Mouse (Mus musculus): Measurements from ENCODE around the gene Noto. TPM values are rescaled to one million over a fixed set of nuclear protein-coding genes. Genes with fewer than 3 reads are reported as not detected.

The Noto gene
- polyA plus RNA-seq (2012): not detected in 2 replicates

DNA sequence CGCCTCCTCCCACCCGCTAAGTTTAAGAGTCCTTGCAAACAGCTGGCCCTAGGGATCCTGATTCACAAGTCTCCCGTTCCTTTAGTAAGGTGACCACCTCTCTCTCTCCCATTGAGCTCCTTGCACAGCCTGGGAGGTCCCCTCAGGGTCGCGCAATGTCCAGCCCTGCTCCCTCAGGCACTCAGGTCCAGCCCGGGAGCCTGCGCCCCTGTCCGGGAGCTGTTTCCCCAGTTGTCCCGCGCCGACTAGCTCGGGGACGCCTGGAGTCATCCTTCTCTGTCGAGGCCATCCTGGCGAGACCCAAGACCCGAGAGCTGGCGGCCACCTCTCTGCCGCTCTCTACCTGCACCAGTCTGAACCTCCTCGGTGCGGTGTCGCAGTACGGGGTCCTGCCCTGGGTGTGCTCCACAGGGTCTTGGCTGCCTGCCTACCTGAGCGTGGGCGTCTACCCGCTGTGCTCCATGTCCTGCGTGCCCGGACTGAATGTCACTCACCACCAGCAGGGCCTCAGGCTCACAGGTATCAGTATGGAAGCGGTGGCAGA lies at the start of gene Noto:
TSS of gene Noto (plus strand) at position 51 of the 544 bp plus-strand sequence.
- TF ChIP-seq TAL1 (IDR thresholded peaks at IDR 0.05; ENCODE audit: low read length) (no peak), GATA1 (IDR thresholded peaks at IDR 0.05; ENCODE audit: low read length) (no peak)
- peaks cover 34% of the 10 kb centered on the region for H3K27me3 ChIP-seq (ENCODE audit: control insufficient read depth)
- H3K4me3 ChIP-seq (replicated peaks): no peak within 1 kb of the TSS

DNA sequence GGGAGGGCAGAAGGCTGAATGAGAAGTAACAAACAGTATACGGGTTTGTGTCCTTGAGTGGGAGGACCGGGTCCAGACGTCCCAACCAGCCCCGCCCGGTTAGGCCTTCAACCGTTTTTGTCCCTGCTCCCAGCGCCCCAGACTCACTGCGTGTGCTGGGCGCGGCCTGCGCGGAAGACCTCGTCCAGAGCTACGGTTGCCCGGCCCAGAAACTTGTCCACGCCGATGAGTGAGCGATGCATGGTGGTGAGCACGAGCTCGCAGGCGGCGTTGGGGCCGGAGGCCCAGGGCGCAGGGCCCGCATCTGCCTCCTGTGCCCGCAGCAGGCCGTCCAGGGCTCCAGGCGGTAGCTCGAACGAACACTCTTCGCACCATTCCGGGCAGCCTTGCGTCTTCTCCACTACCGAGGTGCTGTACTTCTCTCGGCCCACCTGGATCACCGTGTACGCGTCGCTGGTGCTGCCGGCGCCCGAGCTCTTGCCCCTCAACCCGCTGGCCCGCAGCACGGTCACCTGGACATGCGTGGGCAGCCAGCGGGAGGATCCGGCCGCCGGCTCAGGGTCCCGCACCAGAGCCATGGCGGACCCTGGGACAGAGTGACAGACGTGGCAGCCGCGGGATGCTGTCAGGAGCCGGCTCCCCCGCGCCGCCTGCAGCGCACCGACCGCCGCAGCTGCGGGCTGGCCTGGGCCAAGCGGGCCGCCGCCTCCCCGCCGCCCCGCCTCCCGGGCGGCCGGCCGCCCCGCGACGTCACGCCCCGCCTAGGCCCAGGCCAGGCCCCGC lies 49.5 kb upstream of the Noto start, which contains the start of gene Rab11fip5:
TSS of gene Rab11fip5 (minus strand) at position 684 of the 783 bp plus-strand sequence.
- H3K4me3 ChIP-seq (replicated peaks): peak within 1 kb of the TSS; percentile 66
- H3K36me3 ChIP-seq (ENCODE audit: control insufficient read depth): no peaks in the 10 kb centered on the region
- TF ChIP-seq TAL1 (IDR thresholded peaks at IDR 0.05; ENCODE audit: low read length) (no peak), GATA1 (IDR thresholded peaks at IDR 0.05; ENCODE audit: low read length) (no peak)
- H3K9me3 ChIP-seq (ENCODE audit: control insufficient read depth, low read length): no peaks in the 10 kb centered on the region
- H3K4me1 ChIP-seq (ENCODE audit: control insufficient read depth): peaks cover 49% of the 10 kb centered on the region
- H3K27me3 ChIP-seq (ENCODE audit: control insufficient read depth): peaks cover 15% of the 10 kb centered on the region

More for the DNA sequence above, at the start of gene Noto:
- H3K9me3 ChIP-seq (ENCODE audit: control insufficient read depth, low read length): no peaks in the 10 kb centered on the region
- H3K4me1 ChIP-seq (ENCODE audit: control insufficient read depth): no peaks in the 10 kb centered on the region
- H3K36me3 ChIP-seq (ENCODE audit: control insufficient read depth): no peaks in the 10 kb centered on the region

DNA sequence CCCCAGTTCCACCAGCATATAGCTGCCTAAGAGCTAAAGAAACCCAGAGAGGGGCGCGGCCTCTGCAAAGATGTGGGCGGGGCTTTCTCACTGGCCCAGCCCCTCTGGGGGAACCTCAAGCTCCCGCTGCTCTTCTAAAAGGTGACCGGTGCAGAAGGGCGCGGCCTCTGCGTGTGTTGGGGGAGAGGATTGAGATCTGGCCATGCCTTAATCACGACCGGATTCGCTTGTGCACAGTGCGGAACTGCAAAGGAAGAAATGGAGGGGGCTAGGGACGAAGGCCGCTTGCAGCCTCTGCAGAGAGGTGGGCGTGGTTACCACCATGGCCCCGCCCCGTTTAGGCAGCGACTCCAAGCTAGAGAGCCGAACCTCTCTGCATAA lies 49.0 kb upstream of the Noto start:
- Histone ChIP-seq H3K36me3 (ENCODE audit: control insufficient read depth) (no peaks in the 10 kb centered on the region), H3K4me1 (ENCODE audit: control insufficient read depth) (peaks cover 48% of the 10 kb centered on the region), H3K27me3 (ENCODE audit: control insufficient read depth) (peaks cover 15% of the 10 kb centered on the region), H3K4me3 (replicated peaks) (peak overlapping the region; percentile 66), H3K9me3 (ENCODE audit: control insufficient read depth, low read length) (no peaks in the 10 kb centered on the region)
- TF ChIP-seq TAL1 (IDR thresholded peaks at IDR 0.05; ENCODE audit: low read length): no peak
- no peak for TF ChIP-seq GATA1 (IDR thresholded peaks at IDR 0.05; ENCODE audit: low read length)

DNA sequence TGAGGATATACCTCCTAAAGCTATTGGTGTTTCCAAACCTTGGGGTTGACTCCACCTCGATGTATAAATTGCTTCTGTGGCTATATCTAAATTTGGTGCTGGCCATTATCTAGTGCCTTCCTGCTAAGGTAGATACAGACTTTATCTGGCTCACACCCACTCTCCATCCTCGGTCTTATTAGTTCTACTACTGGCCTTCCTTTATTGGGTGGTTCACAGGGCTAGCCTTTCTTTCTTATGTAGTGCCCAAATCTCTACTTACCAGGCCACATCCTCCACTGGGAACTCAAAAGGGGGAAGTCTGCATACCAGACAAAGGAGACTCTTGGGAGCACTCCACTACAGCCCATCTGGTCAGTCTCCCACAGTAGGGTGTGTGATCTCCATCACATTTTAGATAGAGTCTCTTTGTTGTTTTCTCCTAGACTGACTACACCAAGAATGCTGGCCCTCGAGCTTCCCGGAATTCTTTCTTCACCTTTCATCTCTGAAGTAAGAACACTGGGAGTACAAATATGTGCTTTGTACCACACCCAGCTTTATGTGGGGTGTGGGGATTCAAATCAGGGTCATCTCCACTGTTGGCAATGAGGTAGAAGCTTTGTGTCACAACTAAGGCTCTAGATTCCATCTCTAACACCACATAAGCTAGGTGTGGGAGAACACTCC lies 46.5 kb upstream of the Noto start:
- Histone ChIP-seq H3K9me3 (ENCODE audit: control insufficient read depth, low read length) (no peaks in the 10 kb centered on the region), H3K4me3 (replicated peaks) (no peak overlapping the region), H3K27me3 (ENCODE audit: control insufficient read depth) (peaks cover 15% of the 10 kb centered on the region), H3K4me1 (ENCODE audit: control insufficient read depth) (peaks cover 63% of the 10 kb centered on the region), H3K36me3 (ENCODE audit: control insufficient read depth) (no peaks in the 10 kb centered on the region)
- no peak for TF ChIP-seq TAL1 (IDR thresholded peaks at IDR 0.05; ENCODE audit: low read length)
- no peak for TF ChIP-seq GATA1 (IDR thresholded peaks at IDR 0.05; ENCODE audit: low read length)

DNA sequence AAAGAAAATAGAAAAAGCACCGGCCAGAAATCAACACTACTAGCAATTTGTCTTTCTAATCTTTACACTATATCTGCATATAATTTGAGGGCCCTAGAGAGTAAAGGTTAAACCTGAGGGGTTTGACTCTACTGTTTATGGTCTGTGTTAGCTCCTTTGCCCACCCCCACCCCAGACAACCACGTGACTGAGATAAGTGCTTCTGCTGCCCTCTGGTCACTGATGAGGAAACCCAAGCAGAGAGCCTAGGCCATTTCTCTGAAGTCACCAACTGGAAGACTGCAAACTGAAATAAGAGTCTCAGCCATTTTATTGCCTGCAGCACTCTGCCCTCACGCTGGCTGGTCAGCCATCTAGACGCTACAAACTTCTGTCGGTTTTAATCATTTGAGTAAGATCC lies 45.8 kb upstream of the Noto start:
- Histone ChIP-seq H3K4me1 (ENCODE audit: control insufficient read depth) (peaks cover 63% of the 10 kb centered on the region), H3K4me3 (replicated peaks) (no peak overlapping the region)
- no peak for TF ChIP-seq GATA1 (IDR thresholded peaks at IDR 0.05; ENCODE audit: low read length)
- no peak for TF ChIP-seq TAL1 (IDR thresholded peaks at IDR 0.05; ENCODE audit: low read length)

DNA sequence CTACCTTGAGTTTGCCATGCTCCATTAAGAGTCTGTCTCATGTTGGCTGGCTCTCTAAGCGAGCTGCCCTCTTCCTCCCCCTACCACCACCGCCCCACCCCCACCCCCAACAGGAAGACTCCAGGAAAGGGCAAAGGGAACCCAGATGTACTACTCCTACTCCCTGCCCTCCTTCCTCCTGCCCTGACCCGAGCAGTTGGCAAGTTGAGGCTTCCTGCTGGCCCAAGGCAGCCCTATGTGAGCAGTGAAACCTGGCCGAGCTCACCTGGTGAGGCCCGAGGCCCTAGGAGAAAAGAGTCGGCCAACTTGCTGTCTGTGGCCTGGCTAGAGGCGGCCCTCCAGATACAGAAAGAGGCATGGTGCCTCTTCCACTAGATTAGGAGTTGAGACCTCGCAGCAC lies 45.1 kb upstream of the Noto start:
- H3K9me3 ChIP-seq (ENCODE audit: control insufficient read depth, low read length): no peaks in the 10 kb centered on the region
- H3K36me3 ChIP-seq (ENCODE audit: control insufficient read depth): no peaks in the 10 kb centered on the region
- H3K4me1 ChIP-seq (ENCODE audit: control insufficient read depth): peaks cover 63% of the 10 kb centered on the region
- H3K4me3 ChIP-seq (replicated peaks): no peak overlapping the region
- peaks cover 7% of the 10 kb centered on the region for H3K27me3 ChIP-seq (ENCODE audit: control insufficient read depth)
- TF ChIP-seq GATA1 (IDR thresholded peaks at IDR 0.05; ENCODE audit: low read length): no peak
- TF ChIP-seq TAL1 (IDR thresholded peaks at IDR 0.05; ENCODE audit: low read length): no peak

More for the DNA sequence above, 45.8 kb upstream of the Noto start:
- Histone ChIP-seq H3K27me3 (ENCODE audit: control insufficient read depth) (peaks cover 10% of the 10 kb centered on the region), H3K9me3 (ENCODE audit: control insufficient read depth, low read length) (no peaks in the 10 kb centered on the region), H3K36me3 (ENCODE audit: control insufficient read depth) (no peaks in the 10 kb centered on the region)

DNA sequence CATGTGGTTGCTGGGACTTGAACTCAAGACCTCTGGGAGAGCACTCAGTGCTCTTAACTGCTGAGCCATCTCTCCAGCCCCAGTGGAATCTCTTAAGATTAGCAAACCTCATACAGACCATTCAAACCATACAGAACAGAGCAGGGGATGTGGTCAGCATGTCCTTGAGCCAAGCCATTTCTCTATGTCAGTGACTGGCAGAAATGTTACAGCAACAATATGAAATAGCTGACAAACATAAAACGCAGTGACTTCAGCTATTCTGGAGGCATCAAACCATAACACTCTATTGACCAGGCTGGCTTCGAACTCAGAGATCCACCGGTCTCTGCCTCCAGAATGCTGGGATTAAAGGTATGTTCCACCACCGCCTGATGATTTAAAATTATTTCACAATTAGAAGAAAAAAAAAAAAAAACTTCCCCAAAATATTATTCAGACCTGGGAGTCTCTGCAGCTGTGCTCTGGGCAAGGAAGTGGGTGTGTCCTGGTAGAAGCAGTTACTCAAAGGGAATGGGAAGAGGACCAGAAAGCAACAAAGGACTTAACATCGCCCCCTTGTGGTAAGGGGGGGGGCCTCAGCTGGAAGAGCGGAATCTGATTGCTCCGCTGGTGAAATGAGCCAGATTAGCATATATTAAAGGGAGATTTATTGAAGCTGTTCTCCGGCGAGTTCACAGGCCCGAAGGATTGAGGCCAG lies 43.3 kb upstream of the Noto start:
- no peaks in the 10 kb centered on the region for H3K27me3 ChIP-seq (ENCODE audit: control insufficient read depth)
- H3K4me3 ChIP-seq (replicated peaks): peak overlapping the region; percentile 49
- TF ChIP-seq GATA1 (IDR thresholded peaks at IDR 0.05; ENCODE audit: low read length): no peak
- TF ChIP-seq TAL1 (IDR thresholded peaks at IDR 0.05; ENCODE audit: low read length): no peak
- no peaks in the 10 kb centered on the region for H3K9me3 ChIP-seq (ENCODE audit: control insufficient read depth, low read length)
- H3K4me1 ChIP-seq (ENCODE audit: control insufficient read depth): peaks cover 47% of the 10 kb centered on the region
- no peaks in the 10 kb centered on the region for H3K36me3 ChIP-seq (ENCODE audit: control insufficient read depth)

DNA sequence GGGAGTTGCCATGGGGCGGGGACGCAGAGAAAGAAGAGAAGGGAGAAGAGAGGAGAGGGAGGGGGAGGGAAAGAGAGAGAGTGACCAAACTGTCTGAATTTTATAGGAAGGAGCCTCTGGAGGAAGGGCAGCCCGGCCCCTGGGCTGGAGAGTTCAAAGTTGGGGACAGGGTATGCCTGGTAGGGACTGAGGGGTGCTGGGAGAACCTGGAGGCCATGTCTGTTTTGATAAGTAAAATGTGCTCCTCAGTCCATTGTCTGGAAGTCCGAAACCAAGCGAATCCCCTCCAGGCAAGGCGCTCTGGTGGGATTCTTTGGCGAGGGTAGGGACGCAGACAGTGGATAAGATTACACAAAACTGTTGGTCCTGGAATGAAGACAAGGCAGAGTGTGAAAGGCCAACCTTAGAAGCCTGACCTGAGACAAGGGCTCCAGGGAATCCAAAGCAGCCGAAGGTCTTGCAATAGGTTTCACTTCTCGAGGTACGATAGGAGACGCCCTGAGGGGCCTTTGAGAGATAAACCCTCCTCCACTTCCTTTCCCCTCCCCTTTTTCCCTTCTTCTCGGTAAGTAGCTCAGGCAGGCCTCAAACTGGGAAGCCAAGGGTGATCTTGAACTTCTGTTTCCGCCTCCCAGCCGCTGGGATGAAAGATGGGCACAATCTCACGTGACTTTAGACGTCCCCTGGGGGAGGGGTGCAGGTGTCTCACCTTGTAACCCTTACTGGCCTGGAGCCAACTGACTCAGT lies 42.6 kb upstream of the Noto start:
- peaks cover 43% of the 10 kb centered on the region for H3K4me1 ChIP-seq (ENCODE audit: control insufficient read depth)
- H3K4me3 ChIP-seq (replicated peaks): peak overlapping the region; percentile 49
- no peak for TF ChIP-seq TAL1 (IDR thresholded peaks at IDR 0.05; ENCODE audit: low read length)
- TF ChIP-seq GATA1 (IDR thresholded peaks at IDR 0.05; ENCODE audit: low read length): no peak

More for the DNA sequence above, 42.6 kb upstream of the Noto start:
- no peaks in the 10 kb centered on the region for H3K9me3 ChIP-seq (ENCODE audit: control insufficient read depth, low read length)
- no peaks in the 10 kb centered on the region for H3K36me3 ChIP-seq (ENCODE audit: control insufficient read depth)
- H3K27me3 ChIP-seq (ENCODE audit: control insufficient read depth): no peaks in the 10 kb centered on the region
